Mouse (Mus musculus) layer of hippocampus, postnatal 10 days (tissue): Measurements from ENCODE around the gene Nav2. TPM values are rescaled to one million over a fixed set of nuclear protein-coding genes. Genes with fewer than 3 reads are reported as not detected.

Source experiments
- DNase-seq, 2 experiments: peaks; one replicate each; pipeline ENCODE4 v3.0.0; 2021; ENCODE audit warnings: low spot score in 2 of 2
- total RNA-seq, 2 experiments: library from RNA; stranded (reverse); gene quantifications; 2 replicates each; pipeline ENCODE4 v1.2.3; 2021

The Nav2 gene
- total RNA-seq, 2 experiments from 2014 or later = 103 to 126 TPM

DNA sequence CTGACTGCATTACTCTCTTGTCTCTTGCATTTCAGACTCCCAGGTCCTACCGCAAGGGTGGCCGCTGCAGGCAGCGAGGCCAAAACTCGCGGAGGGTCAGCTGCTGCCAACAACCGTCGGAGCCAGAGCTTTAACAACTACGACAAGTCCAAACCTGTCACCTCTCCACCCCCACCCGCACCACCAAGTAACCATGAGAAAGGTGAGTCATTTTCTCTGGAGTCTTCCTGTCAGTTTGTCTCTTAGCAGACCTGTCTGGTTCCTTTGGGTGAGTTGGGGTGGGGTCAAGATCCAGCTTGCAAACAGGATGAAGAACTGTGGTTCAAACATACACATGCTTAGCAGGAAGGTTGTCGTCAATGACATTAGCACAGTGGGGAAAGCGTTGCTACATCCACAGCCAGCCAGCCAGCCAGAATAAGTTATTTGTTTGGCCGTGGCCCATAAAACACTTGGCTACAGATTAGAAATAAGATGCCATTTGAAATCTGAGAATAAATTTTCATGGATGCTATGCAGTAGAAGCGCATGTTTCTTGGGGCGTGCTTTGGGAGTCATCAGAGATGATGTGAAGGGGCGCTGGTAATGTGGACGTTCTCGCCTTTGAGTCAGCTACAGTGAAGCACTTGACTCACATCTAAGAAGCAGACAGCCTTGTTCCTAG, 511.8 kb downstream of the Nav2 start:
- DNase-seq = no peak

DNA sequence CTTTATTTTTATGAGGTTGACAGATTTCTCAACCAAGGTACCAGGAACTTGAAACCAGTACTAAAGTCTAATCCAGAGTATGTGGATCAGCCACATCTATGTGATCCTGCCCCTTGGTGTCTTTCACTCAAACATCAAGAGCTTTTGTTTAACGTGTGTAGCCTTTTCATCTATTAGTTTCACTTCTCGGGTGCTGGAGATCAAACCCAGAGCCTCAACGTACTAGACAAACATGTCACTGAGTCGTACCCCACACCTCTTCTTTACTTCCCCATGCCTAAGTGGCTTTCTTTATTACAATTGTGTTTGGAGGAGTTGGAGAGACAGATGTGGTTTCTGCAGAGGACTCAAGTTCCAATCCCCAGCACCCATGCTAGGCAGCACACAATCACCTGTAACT, 512.7 kb downstream of the Nav2 start:
- DNase-seq = no peak

DNA sequence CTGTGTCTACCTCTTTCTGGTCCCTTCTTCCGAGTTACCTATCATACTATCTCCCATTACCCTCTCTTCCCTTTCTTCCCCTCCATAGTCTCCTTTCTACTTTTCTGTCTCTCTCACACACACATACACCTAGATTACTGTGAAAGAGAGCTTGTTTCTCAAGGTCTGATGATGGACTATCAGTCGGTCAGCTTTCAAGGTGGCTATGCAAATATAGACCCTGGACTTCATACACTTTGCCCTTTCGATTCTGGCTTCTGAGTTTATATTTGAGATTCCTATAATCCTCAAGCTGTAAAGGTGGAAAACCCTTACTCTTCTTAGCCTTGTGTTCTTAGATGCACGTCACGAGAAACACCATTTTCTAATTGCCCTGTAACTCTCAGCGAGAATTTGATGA, 515.4 kb downstream of the Nav2 start:
- no peak for DNase-seq

DNA sequence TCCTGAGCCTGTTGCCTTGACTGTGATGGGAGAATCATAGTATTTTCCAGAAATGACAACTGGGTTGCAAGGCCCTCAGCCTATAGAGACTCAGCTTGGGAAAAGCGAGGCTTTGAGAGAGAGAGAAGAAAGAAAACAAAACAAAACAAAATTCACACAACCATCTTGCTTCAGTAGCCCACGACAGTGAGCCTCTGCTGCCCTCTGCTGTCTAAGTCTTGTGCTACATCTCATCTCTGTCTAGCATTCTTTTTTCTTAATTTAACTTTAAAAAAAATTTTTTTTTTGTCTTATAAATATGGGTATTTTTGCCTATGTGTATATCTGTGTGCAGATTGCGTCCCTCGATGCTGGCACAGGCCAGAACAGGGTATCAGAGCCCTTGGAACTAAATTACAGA, 517.5 kb downstream of the Nav2 start:
- DNase-seq = peak; percentile 67 to 78

DNA sequence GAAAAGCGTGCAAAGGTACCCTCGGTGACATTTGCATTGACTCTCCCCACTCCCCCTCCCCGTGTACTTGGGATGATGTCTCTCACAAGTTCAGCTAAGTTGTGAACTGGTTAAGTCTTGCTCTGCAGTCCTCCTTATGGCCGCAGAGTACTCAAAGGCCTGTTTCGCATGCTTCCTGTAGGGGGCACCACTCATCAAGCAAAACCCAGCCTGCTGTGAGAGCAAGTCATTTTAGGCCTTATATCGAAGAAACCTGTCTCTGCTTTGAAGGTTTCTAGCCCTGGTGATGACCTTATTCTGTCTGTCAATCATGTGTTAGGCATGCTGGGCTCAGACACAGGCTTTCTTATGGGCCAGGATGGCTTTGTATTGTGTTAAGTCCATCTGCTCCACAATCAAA, 519.3 kb downstream of the Nav2 start:
- no peak for DNase-seq

DNA sequence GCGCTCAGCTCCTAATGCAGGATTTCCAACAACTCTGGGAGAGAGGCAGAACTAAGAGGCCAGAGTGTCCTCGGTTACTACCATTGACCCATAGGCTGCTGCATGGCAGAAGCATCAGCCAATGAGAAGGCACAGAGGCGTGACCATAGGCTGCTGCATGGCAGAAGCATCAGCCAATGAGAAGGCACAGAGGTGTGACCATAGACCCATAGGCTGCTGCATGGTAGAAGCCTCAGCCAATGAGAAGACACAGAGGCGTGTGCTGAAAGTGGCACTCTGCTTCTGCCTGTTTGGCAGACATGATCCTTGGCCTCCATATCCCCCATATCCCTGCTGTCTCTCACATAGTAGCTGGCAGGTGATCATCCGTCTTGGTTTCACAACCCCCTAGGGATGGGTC, 520.4 kb downstream of the Nav2 start:
- no peak for DNase-seq

DNA sequence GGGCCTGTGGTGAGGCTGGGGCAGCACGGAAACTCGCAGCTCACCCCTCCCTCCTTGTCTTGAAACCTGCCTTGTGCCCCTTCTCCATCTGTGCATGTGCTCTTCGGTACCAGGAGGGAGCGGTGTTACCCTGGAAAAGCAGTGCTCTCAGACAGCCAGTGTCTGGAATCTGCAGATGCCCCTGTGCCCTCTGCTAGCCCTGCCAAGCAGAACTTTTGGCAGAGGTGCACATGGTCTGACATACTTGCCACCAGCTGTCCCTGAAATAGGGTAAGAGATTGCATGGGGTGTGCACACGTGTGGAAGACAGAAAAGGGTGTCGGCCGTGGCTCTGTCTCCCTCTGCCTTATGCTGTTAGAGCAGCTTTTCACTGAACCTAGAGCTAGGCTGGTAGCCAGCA, 522.3 kb downstream of the Nav2 start:
- DNase-seq = no peak

DNA sequence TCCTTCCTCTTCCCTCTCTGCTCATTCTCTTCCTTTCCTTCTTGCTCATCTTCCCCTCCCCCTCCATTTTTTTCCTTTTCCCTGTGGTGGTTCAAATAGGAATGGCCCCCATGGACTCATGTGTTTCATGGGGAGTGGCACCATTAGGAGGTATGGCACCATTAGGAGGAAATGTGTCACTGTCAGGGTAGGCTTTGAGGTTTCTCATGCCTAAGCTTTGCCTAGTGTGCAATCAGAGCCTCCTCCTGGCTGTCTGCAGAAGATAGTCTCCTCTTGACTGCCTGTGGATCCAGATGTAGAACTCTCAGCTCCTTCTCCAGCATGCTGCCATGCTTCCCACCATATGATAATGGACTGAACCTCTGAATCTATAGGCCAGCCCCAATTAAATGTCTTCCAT, 525.4 kb downstream of the Nav2 start:
- no peak for DNase-seq

DNA sequence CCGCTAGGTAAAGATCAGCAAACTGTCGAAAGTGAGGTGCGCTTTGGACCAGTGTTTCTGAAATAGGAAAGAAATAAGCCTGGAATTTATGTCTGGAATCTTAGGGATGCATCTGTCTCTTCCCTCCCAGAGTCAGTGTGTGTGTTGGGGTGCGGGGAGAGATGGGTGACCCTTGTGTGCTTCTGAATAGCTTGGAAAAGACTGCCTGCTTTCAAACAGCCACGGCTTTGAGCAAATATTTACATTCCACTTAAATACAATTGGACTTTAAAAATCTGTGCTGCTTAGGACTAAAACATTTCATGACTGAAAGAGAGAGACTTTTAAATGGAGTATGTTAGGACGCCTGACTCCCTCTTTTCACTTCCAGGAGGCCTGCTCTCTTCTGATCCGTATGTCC, 528.0 kb downstream of the Nav2 start:
- no peak for DNase-seq

DNA sequence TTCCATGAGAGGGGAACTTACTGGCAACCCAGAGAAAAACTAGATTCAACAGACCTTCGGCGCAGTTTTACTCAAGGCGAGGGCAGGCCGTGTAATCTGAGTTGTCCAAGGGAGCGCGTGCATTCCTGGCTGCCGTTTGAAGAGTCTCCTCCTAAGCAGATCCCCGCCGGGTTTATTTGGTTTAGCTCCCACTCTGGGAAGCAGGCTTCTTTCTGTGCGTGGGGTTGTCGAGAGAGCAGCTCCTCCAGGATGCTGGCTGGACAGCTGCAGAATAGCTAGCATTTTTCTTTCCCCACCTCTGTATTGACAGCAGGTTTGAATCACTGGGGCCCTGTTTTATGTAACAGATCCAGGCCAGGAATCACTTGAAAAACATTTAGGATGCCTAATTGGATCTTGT, 529.4 kb downstream of the Nav2 start:
- no peak for DNase-seq

DNA sequence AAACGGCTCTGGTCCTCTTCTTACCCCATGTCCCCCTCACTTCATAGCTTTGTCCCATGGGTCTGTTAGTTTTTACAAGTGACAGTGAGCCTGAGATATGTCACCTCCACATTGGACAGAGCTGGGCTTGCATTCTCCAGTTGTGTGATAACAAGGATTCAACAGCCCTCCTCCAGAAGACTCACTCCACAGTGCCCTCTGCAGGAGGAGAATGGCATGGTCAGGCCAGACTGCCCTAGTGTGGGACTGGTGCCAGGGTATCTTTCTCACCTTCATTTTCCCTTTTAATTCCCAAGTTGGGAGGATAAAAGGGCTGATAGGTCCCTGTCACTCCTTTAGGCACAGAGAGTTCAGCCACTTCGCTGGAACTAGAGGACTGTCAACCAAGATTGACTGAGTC, 530.6 kb downstream of the Nav2 start:
- peak in 1 of 2 experiments; percentile 51 for DNase-seq

DNA sequence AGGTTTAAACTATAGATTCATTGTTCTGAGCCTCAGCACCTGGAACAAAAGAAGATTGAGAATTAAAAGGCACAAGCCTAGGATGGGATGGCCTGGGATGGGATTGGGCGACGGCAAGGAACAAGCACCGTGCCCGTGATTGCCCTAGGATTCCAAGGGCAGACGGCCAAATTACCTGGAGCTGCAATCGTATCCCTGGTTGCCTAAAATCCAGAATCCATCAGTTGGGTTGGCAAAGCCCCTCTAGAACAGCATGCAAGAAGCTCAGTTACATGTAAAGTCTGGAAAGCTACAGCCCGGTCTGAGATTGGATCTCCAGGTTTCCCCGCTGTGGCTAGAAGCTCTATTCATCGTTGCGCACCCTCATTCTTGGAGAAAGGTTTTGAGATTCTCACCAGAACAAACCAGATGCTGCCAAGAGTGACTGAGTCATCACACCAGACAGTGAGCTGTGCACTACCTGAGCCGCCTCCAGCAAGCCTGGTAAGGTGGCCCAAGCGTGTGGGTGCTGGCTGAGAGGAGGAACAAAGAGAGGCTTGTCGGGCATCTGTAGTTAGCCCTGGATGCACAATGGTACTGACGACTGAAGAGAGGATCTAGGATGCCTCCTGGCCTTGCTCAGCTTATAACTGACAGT, 531.9 kb downstream of the Nav2 start:
- no peak for DNase-seq

DNA sequence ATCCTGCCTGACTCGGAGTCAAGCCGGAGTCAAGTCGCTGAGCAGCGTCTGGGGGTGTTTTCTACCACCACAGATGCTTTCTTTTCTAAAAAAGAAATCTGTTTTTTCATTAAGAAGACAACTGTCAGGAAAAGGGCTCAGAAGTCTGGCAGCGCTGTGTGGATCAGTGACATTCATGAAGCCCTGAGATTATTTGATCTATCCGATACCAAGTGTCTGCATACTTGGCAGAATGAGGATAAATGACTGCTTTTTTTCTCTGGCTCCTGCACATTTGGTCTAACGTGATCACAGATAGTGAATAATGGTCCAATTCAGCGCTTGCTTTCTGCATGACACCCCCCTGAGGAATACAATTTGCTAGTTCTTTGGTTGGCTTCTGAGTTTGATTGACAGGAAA, 533.7 kb downstream of the Nav2 start:
- DNase-seq = no peak

DNA sequence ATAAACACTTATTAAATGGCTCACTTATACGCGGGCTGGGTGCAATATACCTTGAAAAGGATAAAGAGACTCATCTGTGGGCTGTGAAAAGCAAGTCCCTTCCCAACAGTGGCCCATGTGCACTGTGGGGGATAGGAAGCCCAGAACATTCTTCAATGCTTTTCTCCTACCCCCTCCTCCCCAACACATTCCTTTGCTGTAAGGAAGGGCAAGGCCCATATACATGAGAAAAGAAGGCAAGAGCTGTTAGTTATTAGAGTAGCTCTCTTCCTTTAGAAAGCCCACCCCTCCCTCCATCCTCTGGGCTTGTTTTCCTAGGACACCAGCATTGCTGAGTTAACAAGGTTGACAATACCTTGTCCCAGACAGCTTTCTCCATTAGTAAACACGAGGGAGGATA, 540.1 kb downstream of the Nav2 start:
- no peak for DNase-seq

DNA sequence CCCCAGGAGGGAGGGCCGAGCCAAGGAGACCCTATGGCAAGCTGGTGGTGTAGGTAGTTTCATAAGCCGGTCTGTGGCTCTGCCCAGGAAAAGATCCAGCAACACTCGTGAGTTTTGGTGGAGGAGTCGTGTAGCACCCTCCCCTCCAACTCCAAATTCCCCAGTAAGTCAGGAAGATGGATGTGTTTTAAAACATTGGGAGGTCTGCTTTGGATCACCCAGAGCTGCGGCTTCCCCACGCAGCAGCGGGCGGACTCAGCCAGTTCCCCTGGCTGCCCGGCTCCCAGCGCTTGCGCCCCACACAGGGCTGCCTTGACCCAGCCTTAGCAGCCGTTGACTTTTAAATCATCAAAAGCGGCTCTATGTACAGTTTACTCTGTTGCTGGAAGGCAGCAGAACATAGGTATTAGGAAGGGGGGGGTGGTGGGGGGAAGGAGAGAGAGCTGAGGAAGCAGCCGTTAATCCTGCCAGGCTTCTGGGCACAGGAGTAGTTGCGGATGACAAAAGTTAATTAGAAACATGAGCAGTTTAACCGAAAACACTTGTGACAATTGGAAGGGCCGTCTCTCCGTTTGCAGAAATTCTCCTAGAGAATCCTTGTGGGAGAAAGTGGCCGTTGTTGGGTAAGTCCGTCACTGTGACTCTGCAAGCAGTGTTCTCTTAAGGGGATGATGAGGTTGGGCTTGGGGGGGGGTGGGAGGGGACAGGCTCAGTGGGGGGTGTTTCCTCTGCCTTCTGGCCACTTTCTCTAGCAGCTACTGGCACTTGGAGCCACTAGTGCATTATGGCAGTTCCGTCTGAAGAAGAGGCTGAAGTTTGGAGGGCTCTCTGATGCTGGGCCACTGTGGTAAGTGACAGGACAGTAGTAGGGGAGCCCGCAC, 542.0 kb downstream of the Nav2 start:
- no peak for DNase-seq

DNA sequence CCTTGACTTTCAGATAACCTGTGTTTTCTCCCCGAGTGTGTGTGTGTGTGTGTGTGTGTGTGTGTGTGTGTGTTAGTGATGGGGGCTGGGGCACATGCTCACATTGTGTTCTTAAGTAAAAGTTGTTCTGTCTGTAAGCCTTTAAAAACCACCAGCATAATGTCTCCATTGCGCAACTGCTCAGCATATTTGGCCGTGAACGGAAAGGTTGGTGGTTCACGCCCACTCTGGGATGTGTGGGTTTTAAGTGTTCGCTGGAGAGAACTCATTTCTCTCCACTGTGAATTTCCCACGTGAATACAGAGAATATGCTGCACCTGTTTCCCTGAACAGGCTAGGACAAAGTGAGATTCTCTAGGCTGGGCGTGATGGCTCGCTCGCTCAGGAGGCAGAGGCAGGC, 542.7 kb downstream of the Nav2 start:
- no peak for DNase-seq

DNA sequence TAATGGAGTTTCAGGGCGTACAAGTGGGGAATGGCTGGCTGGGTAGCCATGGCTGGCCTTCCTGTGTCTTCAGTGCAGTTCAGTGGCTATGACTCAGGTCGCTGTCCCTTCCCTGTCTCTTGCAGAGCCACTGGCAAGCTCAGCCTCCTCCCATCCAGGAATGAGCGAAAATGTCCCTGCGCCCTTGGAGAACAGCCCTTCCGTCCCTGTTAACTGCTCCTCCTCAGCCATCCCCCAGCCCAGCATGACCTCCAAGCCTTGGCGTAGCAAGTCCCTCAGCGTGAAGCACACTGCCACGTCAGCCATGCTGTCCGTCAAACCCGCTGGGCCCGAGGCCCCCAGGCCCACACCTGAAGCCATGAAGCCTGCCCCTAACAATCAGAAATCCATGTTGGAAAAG, 543.8 kb downstream of the Nav2 start:
- DNase-seq = no peak

DNA sequence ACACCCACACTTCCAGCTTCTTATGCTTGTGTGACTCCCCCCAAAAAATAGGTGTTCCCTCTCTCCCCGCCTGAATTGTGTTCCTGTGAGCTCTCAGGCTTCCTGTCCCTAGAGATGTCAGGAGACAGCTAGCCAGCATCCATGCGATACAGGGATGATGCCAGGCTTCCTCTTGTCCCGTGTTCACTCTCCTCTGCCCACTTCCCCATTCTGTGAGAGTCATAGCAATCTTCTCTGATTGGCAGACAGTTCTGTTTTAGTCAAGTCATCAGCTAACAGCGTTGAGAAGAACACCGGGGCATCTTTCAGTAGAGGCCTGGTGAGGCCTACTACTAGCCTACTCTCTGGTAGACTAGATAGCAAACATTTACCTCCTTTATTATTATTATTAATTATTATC, 546.1 kb downstream of the Nav2 start:
- DNase-seq = no peak

DNA sequence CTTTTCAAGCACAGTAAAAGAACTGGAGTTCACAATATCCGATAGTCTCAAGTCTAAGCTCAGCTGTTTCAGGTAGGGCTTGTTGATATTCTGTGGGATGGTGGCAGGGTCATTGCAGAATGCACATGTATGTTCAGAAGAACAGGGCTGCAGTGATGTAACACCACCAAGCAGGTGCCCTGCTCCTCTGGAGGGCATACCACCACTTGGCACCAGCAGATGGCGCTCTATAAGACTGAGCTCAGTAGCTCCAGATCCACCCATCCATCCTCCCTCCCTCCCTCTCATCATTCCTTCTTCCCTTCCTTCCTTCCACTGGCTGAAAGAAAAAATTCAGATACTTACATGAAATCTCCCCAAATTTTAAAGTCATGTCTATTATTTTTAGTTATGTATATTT, 547.6 kb downstream of the Nav2 start:
- DNase-seq = peak; percentile 65 to 70

DNA sequence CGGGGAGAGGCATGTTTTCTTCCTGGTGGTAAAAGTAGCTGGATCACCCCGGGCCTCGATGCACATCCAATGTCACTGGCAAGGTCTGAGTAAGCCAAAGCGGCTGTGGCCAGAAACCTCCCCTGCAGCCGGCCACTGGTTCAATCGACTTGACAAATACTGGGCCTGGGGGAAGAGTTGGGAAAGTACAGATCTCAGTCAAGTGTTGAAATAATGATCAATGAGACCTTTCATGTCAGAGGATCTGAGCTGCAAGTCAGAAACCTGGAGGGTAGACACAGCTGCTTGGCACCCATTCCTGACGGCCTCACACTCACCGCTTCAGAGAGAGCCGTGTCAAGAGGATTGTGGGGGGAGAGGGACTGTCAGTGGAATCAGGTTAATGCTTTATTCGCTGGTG, 548.9 kb downstream of the Nav2 start:
- DNase-seq = no peak

DNA sequence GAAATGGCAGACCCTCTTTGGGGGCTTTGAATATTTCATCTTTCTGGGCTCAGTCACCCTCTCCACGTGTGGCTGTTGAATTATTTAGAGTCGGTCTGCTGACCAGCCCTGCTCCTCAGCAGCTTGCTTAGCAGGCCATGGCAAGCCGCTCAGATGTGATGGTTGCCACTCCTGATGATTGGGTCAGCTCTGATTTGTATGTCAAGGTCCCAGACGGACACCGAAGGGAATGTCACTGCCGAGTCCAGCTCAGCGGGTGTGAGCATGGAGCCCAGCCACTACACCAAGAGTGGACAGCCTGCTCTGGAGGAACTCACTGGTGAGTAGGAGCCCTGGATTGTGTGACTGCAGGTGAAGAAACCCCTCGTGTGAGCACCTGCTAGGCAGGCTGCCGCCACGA, 549.4 kb downstream of the Nav2 start:
- no peak for DNase-seq

DNA sequence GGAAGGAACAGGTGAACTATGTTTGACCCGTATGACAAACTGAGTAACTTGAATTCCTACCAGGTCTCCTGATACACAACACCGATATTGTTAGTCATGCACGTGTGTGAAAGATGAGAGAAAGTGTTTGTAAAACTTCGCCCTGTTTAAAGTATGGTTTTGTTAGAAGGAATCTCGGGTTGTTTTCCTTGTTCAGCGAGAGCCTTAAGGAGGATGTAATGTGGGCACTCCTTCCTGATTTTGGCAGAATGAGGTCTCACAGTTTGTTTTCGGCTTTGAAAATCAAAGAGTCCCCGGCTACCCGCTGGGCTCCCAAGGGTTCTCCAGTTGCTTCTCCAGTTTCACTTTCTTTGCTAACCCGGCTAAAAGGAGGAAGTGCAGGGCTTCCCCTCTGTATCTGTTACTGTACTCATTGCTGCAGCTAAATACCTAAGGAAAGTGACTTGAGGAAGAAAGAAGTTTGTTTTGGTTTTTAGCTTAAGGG, 553.9 kb downstream of the Nav2 start:
- DNase-seq = no peak
